Mouse (Mus musculus) fibroblast of lung, adult 2 months (primary cell): ENCODE data around the gene Rdh16f2.
"Not testable (repeated sequence)": the region's sequence is repeated elsewhere in the genome, so short reads cannot be mapped to it uniquely, and the experiment has no call there.

Experiments
- DNase-seq: peaks from one replicate; pipeline ENCODE4 v3.0.0-alpha.2; 2011; ENCODE audit warnings: low read depth

Rdh16f2 gene

GRCm38 (mm10) chr10:127891481-127891880, 25.2 kb downstream of the Rdh16f2 start:
- DNase-seq = no peak

- not testable (repeated sequence) for DNase-seq
Measured at GRCm38 (mm10) chr10:127893163-127894022, 27.1 kb downstream of the Rdh16f2 start.

GRCm38 (mm10) chr10:127896705-127897104, 30.4 kb downstream of the Rdh16f2 start:
- no peak for DNase-seq

GRCm38 (mm10) chr10:127897506-127897905, 31.2 kb downstream of the Rdh16f2 start:
- no peak for DNase-seq

- DNase-seq = no peak
Measured at GRCm38 (mm10) chr10:127898218-127898617, 31.9 kb downstream of the Rdh16f2 start, which contains the start of gene Sdr9c7. Sdr9c7 (plus strand) TSS chr10:127898518.

GRCm38 (mm10) chr10:127899783-127900182, 33.5 kb downstream of the Rdh16f2 start:
- no peak for DNase-seq

GRCm38 (mm10) chr10:127901751-127902150, 35.5 kb downstream of the Rdh16f2 start:
- no peak for DNase-seq

- DNase-seq = no peak
Measured at GRCm38 (mm10) chr10:127903116-127903515, 36.8 kb downstream of the Rdh16f2 start.

GRCm38 (mm10) chr10:127904718-127905446, 38.6 kb downstream of the Rdh16f2 start:
- no peak for DNase-seq

GRCm38 (mm10) chr10:127906138-127906537, 39.9 kb downstream of the Rdh16f2 start:
- no peak for DNase-seq

GRCm38 (mm10) chr10:127907386-127907951, 41.2 kb downstream of the Rdh16f2 start:
- no peak for DNase-seq

GRCm38 (mm10) chr10:127915578-127915977, 49.3 kb downstream of the Rdh16f2 start:
- DNase-seq = no peak

GRCm38 (mm10) chr10:127917183-127917582, 50.9 kb downstream of the Rdh16f2 start:
- not testable (repeated sequence) for DNase-seq

- DNase-seq = no peak
Measured at GRCm38 (mm10) chr10:127917651-127918050, 51.4 kb downstream of the Rdh16f2 start.

GRCm38 (mm10) chr10:127922241-127922640, 56.0 kb downstream of the Rdh16f2 start:
- DNase-seq = no peak

GRCm38 (mm10) chr10:127923024-127923423, 56.8 kb downstream of the Rdh16f2 start:
- DNase-seq = no peak

- DNase-seq = peak; percentile 84
Measured at GRCm38 (mm10) chr10:127924597-127925378, 58.5 kb downstream of the Rdh16f2 start.
